Mouse (Mus musculus): ENCODE measurements around the gene Hoxd3. TPM values are rescaled to one million over a fixed set of nuclear protein-coding genes. Genes with fewer than 3 reads are reported as not detected.
A peak's percentile ranks its signal among the peaks of the same experiment; 100 is the strongest.

The Hoxd3 gene
- total RNA-seq, 2 experiments from 2014 or later = not detected

GRCm38 (mm10) chr2:74692808-74693431, 18.8 kb upstream of the Hoxd3 start:
- DNase-seq = no peak

- DNase-seq = no peak
Observed at GRCm38 (mm10) chr2:74693432-74693827, 18.3 kb upstream of the Hoxd3 start.

DNA sequence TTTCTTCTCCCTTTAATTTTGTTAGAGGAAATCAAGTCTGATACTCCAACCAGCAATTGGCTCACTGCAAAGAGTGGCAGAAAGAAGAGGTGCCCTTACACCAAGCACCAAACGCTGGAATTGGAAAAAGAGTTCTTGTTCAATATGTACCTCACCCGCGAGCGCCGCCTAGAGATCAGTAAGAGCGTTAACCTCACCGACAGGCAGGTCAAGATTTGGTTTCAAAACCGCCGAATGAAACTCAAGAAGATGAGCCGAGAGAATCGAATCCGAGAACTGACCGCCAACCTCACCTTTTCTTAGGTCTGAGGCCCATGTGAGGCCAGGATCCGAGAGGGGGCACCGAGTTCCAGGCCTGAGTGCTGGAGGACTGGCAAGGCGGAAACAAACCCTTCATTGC, 17.7 kb upstream of the Hoxd3 start:
- DNase-seq = no peak

GRCm38 (mm10) chr2:74695383-74695782, 16.3 kb upstream of the Hoxd3 start:
- no peak for DNase-seq

- DNase-seq = no peak
Observed at GRCm38 (mm10) chr2:74695813-74696430, 15.8 kb upstream of the Hoxd3 start.

DNA sequence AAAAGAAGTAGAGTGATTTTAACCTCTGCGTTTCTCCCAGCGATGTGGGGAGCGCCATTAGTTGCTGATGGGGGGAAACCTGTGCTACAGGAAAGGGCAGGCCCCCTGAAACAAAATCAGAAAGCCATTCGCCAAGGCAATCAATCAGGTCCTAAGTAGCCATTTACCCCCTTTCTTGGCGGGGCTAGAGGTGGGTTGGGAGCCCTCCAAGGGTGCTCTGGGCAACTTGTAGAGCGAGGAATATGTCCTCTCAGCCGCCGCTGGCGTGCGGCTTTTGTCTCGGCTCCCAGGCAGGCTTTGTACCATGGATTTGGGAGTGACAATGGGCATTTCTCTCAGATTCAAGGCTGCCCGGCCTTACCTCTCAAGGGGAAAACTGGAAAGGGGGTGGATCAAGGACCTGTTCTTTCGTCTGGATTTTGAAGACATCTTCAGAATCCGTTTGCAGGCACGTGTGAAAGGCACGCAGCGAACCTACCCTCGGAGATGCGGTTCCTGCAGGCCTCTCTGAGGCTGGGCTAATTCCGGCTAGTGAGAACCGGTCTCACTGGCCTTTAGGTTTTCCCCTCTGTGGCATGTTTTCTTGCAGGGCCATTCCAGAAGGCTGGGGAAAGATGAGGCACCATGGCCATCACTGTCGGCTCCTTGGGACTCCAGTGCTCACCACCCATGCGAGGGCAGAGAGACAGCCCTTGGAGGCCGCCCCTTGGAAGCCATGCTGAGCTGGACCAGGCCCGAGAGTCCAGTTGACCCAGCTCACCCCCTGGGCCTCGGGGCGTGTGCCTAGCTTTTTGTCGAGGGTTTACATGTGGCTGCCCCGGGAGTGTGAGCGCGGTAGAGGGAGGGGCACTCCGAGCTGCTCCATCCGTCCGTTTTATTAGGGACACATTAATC, 15.0 kb upstream of the Hoxd3 start:
- no peak for DNase-seq

- no peak for DNase-seq
Observed at GRCm38 (mm10) chr2:74697567-74698121, 14.1 kb upstream of the Hoxd3 start, which contains the start of gene Hoxd9. Gene Hoxd9, plus strand, starts transcription at chr2:74697727.

DNA sequence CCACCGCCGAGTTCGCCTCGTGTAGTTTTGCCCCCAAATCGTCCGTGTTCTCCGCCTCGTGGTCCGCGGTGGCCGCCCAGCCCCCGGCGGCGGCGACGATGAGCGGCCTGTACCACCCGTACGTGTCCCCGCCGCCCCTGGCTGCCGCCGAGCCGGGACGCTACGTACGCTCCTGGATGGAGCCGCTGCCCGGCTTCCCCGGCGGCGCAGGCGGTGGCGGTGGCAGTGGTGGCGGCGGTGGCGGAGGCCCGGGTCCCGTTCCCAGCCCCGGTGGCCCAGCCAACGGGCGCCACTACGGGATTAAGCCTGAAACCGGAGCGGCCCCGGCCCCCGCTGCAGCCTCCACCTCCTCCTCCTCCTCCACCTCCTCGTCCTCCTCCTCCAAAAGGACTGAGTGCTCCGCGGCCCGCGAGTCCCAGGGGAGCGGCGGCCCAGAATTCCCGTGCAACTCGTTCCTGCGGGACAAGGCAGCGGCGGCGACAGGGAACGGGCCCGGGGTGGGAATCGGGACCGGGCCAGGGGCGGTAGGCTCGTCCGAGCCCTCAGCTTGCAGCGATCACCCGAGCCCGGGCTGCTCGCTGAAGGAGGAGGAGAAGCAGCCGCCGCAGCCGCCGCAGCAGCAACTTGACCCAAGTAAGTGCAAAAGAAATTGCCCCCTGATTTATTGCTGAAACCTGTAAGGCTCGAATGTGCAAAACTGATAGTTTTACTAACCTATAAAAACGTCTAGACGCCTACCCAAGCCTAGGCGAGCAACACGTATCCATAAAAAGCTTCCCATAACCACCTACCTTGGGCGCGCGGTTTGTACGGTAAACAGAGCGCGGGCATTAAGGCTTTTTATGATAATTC, 13.3 kb upstream of the Hoxd3 start:
- DNase-seq = no peak

GRCm38 (mm10) chr2:74699053-74699430, 12.7 kb upstream of the Hoxd3 start:
- no peak for DNase-seq

DNA sequence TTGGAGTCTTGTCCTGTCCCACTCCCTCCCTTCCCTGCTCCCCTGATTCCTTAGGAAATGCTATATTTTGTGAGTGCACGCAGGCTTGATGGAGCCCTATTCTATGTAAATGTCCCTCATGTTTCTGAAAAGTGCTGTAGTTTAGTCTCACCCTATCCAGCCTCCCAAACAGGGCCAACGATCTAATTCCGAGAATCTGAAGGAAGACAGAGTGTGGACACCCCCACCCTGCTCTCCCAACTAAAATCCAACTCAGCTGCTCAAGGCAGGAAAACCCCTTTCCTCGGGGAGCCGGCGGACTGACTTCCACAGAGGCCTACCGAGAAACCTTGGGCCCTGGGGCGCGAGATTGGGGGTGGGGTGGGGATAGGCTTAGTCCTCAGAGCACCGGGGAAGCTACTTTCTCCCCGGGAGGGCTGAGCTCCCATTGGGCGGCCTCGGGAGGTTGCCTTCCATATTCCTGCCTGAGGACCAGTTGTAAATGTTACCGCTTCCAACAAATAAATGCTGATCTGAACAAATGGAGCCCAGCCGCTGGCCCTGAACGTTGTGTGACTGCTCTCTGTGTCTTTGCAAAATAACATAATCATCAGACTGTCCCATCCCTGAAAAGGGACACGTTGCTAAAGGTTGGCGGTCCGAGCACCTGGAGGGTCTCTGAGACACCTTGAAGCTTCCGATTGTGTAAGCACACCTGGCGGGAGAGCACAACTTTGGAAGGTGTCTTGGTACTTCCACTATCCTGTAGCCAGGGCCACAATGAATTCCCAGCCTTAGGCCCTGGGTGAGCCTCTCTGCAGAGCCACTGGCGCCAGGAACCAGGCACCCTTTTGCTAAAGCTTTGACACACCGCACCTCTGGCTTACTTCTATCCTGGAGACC, 11.8 kb upstream of the Hoxd3 start:
- no peak for DNase-seq

DNA sequence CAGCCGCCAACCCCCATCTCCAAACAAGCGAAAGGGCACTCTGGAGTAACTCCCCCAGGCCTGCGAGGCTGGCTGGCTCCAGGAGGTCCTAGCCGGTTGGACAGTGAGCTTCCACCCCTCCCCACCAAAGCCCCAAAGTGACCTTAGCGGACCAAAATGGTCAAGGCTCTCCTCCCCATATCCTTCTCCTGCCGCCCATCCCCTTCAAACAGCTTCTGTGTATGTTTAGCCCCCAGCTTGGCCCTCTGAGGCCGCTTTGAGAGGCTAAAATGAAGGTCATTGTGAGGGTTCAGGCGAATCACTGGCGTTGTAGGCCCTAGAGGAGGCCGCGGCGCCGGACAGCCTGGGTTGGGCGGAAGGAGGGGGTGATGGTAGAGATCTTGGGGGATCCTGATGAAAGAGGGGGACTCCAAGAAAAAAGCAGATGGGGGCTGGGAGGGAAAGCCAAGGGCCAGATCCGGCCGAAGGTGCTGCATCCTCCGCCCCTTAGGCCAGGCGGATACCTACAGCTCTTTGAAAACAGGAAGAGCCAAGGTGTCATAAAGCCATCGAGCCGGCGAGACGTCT, 11.1 kb upstream of the Hoxd3 start:
- DNase-seq = no peak

GRCm38 (mm10) chr2:74701949-74702819, 9.5 kb upstream of the Hoxd3 start:
- peak; percentile 63 to 75 for DNase-seq

DNA sequence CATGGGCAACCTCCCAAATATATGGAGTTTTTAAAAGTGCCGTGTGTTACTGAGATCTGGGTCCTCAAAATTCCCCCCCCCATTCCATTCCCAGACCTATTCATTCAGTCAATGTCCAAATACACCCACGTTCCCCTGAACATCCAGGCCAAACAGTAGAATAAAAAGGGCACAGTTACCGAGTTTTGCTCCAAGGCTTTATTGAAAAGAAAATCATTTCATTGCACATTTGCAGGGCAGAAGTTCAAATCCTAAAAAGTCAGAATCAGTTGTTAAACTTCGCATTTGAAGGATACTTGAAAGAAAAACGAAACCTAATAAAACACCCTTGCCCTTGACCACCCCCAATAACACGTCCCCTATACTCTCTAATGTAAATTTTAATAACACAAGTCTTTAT, 8.9 kb upstream of the Hoxd3 start:
- DNase-seq = no peak

GRCm38 (mm10) chr2:74703317-74703716, 8.4 kb upstream of the Hoxd3 start:
- DNase-seq = no peak

DNA sequence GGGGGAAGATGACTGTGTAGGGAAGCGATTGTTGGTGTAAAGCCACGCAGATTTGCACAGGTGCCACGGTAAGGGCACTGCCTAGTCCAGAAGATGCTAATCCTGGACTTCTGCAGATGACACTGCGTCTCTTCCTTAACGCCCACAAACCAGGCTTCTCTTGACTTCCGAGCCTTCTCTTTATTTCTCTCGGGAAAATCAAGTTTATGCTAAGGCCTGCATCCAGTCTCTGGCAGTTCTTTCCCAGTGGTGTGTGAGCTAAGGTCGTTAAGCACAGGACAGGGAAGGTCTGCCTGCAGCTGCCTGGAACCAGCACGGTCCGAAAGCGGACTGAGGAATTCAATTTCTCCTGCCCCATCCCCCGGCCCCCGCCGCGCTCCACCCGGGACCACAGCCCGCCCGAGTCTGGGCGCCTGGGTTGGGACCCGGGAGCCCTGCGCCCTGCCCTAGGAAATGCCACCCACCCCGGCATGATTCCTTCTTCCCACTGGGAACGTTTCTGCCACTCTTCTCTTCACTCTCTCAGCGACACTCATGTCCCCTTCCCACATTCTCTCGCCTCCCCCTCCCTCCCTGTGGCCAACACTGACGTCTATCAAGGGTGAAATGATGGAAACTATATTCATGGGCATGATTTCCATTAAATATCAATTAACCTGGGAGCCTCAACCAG, 7.9 kb upstream of the Hoxd3 start:
- no peak for DNase-seq

- DNase-seq = no peak
Observed at GRCm38 (mm10) chr2:74704393-74704998, 7.2 kb upstream of the Hoxd3 start, which contains the start of gene Hoxd8. Gene Hoxd8, plus strand, starts transcription at chr2:74704615.

GRCm38 (mm10) chr2:74704999-74705466, 6.7 kb upstream of the Hoxd3 start:
- DNase-seq = no peak

- DNase-seq = no peak
Observed at GRCm38 (mm10) chr2:74705467-74706089, 6.1 kb upstream of the Hoxd3 start.

All from layer of hippocampus, postnatal 36 days (tissue).